Mouse (Mus musculus): Measurements from ENCODE around the gene Olfr1344. TPM values are rescaled to one million over a fixed set of nuclear protein-coding genes. Genes with fewer than 3 reads are reported as not detected.

Olfr1344 gene
- polyA plus RNA-seq (2015; fragmentation: Nextera tagmentation; extraction: Ambion mirVana), result not detected in 2 replicates

DNA sequence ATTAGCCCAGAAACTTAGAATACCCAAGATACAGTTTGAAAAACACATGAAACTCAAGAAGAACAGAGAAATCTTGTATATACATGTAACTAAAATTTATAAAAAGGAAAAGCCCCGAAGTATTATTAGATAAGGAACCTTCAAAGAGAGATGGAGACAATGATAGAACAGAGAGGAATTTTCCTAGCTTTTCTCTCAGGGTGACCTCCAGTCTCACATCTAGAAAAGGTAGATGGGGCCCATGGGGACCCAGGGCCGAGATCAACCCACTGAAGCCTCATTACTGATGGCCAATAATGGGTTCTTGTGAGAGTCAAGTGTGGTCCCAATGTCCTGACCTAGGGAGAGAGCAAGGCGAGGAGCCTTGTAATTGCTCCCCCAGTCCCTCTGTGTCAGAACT, at the start of gene Olfr1344:
Gene Olfr1344 (plus strand): TSS at position 301 of the 400 bp plus-strand sequence.
- H3K9ac ChIP-seq, result no peak within 1 kb of the TSS
- no peaks in the 10 kb centered on the region for H3K9me3 ChIP-seq
- H3K27ac ChIP-seq, result no peak within 1 kb of the TSS
- no peak within 1 kb of the TSS for H3K4me2 ChIP-seq
- H3K4me3 ChIP-seq, result no peak within 1 kb of the TSS
- no peaks in the 10 kb centered on the region for H3K4me1 ChIP-seq
- ATAC-seq (ENCODE audit: insufficient number of reproducible peaks, insufficient read depth, low FRiP score, low TSS enrichment, low read depth), result no peak
- H3K36me3 ChIP-seq, result no peaks in the 10 kb centered on the region
- H3K27me3 ChIP-seq, result no peaks in the 10 kb centered on the region
- WGBS, result 72% methylated on average over 3 of the region's 3 CpGs

DNA sequence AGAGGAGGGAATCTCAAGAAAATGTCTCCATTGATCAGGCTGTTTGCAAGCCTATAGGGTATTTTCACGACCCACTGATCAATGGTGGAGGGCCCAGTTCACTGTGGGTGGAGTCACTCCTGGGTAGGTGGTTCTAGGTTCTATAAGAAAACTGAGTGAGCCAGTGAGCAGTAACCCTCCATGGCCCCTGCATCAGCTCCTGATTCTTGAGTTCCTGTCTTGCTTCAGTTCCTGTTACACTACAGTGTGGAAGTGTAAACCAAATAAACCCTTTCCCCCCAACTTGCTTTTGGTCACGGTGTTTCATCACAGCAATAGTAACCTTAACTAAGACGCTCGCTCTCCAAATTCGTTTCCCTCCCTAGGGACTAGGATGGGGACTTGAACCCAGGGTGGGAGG, 49.5 kb upstream of the Olfr1344 start:
- Histone ChIP-seq H3K4me1 (peaks cover 6% of the 10 kb centered on the region; the same call in 1 of the 2 replicates), H3K27me3 (no peaks in the 10 kb centered on the region), H3K4me2 (no peak overlapping the region), H3K9ac (no peak overlapping the region), H3K27ac (no peak overlapping the region), H3K4me3 (no peak overlapping the region), H3K9me3 (no peaks in the 10 kb centered on the region), H3K36me3 (peaks cover 68% of the 10 kb centered on the region)
- no peak for ATAC-seq (ENCODE audit: insufficient number of reproducible peaks, insufficient read depth, low FRiP score, low TSS enrichment, low read depth)
- WGBS, result 85% methylated on average over 5 of the region's 5 CpGs

DNA sequence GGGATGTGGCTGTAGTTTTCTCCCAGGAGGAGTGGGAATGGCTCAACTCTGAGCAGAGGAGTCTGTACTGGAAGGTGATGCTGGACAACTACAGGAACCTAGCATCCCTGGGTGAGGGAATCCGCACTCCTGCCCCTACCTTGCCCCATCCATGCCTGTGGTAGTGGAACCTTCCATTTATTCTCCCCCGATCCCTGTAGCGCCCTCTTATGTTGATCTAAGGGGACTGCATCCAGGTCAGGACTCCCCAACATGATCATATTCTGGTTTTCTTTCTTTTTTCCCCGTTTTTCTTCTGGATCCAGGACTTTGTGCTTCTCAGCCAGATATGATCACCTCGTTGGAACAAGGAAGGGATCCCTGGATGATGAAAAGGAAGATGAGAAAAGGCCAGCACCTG, 49.0 kb upstream of the Olfr1344 start:
- Histone ChIP-seq H3K4me1 (0 out of 2 replicates have a peak, but pooled peaks cover 1% of the 10 kb centered on the region), H3K9ac (no peak overlapping the region), H3K27me3 (no peaks in the 10 kb centered on the region), H3K4me2 (no peak overlapping the region), H3K9me3 (no peaks in the 10 kb centered on the region), H3K36me3 (peaks cover 73% of the 10 kb centered on the region), H3K27ac (no peak overlapping the region), H3K4me3 (no peak overlapping the region)
- no peak for ATAC-seq (ENCODE audit: insufficient number of reproducible peaks, insufficient read depth, low FRiP score, low TSS enrichment, low read depth)
- WGBS, result 67% methylated on average over 5 of the region's 5 CpGs

DNA sequence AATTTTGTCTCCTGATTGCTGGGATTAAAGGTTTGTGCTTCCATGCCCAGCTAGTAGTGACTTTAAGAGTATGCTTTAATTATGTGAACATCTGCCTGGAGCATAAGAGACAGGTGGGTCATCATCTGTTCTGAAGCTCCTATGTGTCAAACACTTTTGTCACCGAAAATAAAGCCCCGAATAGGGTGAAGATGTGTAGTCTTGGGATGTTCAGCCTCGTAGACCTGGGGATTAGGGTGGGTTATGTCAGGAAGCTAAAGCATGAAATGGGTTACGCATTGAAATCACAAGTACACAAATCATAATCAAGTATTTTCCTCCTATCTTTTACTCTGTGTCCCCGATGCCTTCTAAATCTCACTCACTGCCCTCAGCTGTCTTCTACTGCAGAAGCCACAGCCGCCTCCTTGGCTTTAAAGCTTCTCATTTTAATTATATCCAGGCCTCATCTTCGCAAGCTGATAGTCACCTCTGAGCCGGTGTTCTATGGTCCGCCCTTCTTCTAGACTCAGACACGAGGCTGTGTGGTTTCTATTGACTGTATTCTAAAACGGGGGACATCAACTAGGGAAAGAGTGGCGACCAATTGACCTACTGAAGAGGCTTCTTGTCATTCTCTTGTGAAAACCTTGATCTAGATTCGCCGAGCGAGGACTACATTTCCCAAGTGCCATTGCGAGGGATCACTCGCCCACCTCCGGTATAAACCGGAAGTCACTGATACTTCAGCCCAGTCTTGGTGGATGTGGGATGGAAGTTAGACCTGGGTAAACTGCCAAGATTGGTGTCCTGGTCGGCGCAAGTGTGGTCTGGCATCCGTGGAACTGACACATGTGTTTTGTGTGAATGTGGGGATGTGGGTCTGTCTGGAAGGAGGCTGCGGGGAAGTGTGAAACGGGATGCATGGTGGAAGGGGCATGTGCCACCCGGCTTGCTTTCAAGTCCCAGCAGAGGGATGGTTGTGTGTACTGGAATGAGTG, 40.2 kb upstream of the Olfr1344 start, which contains the start of gene Smim17:
Gene Smim17 (plus strand): TSS at position 720 of the 980 bp plus-strand sequence.
- WGBS, result 22% methylated on average over 25 of the region's 25 CpGs
- no peak for ATAC-seq (ENCODE audit: insufficient number of reproducible peaks, insufficient read depth, low FRiP score, low TSS enrichment, low read depth)
- Histone ChIP-seq H3K4me2 (peak within 1 kb of the TSS; percentile 71), H3K9me3 (no peaks in the 10 kb centered on the region), H3K27ac (no peak within 1 kb of the TSS), H3K4me3 (peak within 1 kb of the TSS; percentile 55), H3K9ac (peak within 1 kb of the TSS; percentile 72), H3K4me1 (0 out of 2 replicates have a peak, but pooled peaks cover 3% of the 10 kb centered on the region), H3K36me3 (peaks cover 22% of the 10 kb centered on the region), H3K27me3 (no peaks in the 10 kb centered on the region)

DNA sequence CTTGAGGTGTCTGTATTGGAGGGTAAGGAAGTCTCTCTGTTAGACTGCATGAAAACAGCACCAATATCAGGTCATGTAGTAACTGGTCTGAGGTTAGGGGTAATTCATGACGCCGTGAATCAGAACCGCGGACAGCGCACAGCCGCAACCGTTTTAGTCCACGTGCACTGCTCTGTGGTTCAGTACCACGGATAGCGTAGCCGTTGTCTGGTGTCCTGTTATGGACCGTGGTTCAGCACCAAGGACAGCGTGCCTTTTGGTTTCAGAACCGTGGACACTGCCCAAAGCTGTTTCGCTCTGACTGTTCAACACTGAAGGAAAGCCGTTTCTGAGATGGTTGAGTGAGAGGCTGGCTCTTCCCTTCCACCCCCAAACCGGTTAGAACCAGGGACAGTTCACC, 28.4 kb upstream of the Olfr1344 start, which contains the start of gene Gm20715:
Gene Gm20715 (plus strand): TSS at position 235 of the 400 bp plus-strand sequence.
- H3K36me3 ChIP-seq, result no peaks in the 10 kb centered on the region
- no peak within 1 kb of the TSS for H3K9ac ChIP-seq
- H3K4me1 ChIP-seq, result no peaks in the 10 kb centered on the region
- H3K27me3 ChIP-seq, result no peaks in the 10 kb centered on the region; the same call in 1 of the 2 replicates
- no peak within 1 kb of the TSS for H3K4me3 ChIP-seq
- H3K9me3 ChIP-seq, result no peaks in the 10 kb centered on the region
- ATAC-seq (ENCODE audit: insufficient number of reproducible peaks, insufficient read depth, low FRiP score, low TSS enrichment, low read depth), result peak; percentile 88
- no peak within 1 kb of the TSS for H3K27ac ChIP-seq
- H3K4me2 ChIP-seq, result no peak within 1 kb of the TSS
- under 1% methylated on average over 17 of the region's 17 CpGs for WGBS

DNA sequence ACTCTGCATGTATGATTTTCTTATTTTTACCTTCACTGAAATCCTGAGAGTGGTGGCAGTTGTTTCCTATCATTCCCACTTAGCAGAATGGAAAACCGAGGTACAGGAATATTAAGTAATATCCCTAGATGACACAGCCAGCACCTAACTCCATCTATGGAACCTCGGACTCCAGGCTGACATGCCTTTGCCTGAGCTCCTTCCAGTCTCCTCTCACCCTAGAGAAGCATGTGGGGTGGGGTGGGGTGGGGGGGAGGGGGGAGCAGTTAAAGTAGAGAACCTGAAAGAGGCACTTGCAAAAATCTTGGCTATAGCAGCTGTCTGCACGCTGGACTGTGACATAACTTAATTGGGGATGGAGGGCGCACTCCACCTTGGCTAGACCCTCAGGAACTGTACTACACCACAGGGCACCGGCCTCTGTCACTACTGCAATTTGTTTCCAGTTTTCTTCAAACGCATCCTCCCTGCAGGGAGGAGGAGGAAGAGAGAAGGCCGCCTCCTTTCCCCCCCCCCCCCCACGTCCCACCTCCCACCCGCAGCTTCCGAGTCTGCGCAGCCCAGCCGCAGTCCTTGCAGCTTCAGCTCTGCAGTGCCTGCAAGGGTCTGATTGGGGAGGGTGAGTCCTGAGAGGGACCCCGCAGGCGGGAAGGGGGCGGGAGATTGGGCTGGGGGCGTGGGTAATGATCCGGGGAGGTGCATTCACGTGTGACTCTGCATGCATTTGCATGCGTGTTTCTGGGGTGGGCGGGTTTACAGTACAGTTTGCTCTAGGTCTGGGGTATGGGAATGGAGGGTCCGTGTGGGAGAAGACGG, 23.7 kb upstream of the Olfr1344 start:
- no peak overlapping the region for H3K4me2 ChIP-seq
- H3K4me3 ChIP-seq, result no peak overlapping the region
- no peak overlapping the region for H3K27ac ChIP-seq
- H3K4me1 ChIP-seq, result no peaks in the 10 kb centered on the region
- no peak overlapping the region for H3K9ac ChIP-seq
- ATAC-seq (ENCODE audit: insufficient number of reproducible peaks, insufficient read depth, low FRiP score, low TSS enrichment, low read depth), result no peak
- H3K9me3 ChIP-seq, result no peaks in the 10 kb centered on the region
- no peaks in the 10 kb centered on the region; the same call in 1 of the 2 replicates for H3K27me3 ChIP-seq
- 10% methylated on average over 21 of the region's 22 CpGs for whole genome bisulfite sequencing
- H3K36me3 ChIP-seq, result no peaks in the 10 kb centered on the region

DNA sequence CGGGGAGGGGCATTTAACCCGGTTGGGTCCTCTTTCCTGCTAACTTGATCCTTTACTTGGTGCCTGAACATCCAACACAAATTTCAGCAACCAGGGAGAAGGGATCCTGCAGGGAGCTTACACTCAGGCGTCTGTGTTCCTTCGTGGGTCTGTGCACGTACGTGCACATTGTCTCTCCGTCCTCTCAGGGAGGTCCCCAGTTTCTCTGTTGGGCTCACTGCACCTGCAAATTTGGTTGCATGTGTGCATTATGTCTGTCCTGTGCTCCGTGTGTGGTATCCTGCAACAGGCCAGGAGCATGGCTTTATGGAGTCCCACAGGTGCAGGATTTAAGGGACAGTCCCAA, 23.1 kb upstream of the Olfr1344 start:
- WGBS, result 22% methylated on average over 8 of the region's 8 CpGs
- Histone ChIP-seq H3K36me3 (no peaks in the 10 kb centered on the region), H3K27me3 (no peaks in the 10 kb centered on the region; the same call in 1 of the 2 replicates)

DNA sequence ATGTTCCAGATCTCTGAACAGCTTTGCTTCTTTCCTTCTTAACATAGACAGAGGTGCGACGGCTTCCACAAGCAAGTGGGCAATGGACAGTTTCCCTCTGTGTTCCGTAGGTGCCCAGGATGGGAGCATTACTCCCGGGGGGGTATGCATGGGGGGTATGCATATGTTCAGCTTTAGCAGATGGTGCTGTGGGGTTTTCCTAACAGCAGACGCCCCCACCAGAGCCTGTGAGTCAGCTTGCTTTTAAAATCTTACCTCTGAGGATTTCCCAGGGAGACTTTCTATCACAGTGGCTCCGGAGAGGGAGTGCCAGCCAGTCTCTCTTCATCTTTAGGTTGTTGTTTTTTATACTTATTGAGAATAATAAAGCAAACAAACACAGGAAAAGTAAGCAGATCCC, 18.6 kb upstream of the Olfr1344 start:
- Histone ChIP-seq H3K4me2 (no peak overlapping the region), H3K27ac (no peak overlapping the region), H3K9me3 (no peaks in the 10 kb centered on the region), H3K4me1 (no peaks in the 10 kb centered on the region), H3K9ac (no peak overlapping the region), H3K27me3 (no peaks in the 10 kb centered on the region; the same call in 1 of the 2 replicates), H3K36me3 (no peaks in the 10 kb centered on the region), H3K4me3 (no peak overlapping the region)
- 80% methylated on average over 6 of the region's 6 CpGs for WGBS
- no peak for ATAC-seq (ENCODE audit: insufficient number of reproducible peaks, insufficient read depth, low FRiP score, low TSS enrichment, low read depth)

More for the DNA sequence above, 23.1 kb upstream of the Olfr1344 start:
- Histone ChIP-seq H3K9ac (no peak overlapping the region), H3K27ac (no peak overlapping the region), H3K4me2 (no peak overlapping the region), H3K4me3 (no peak overlapping the region), H3K9me3 (no peaks in the 10 kb centered on the region), H3K4me1 (no peaks in the 10 kb centered on the region)
- no peak for ATAC-seq (ENCODE audit: insufficient number of reproducible peaks, insufficient read depth, low FRiP score, low TSS enrichment, low read depth)

DNA sequence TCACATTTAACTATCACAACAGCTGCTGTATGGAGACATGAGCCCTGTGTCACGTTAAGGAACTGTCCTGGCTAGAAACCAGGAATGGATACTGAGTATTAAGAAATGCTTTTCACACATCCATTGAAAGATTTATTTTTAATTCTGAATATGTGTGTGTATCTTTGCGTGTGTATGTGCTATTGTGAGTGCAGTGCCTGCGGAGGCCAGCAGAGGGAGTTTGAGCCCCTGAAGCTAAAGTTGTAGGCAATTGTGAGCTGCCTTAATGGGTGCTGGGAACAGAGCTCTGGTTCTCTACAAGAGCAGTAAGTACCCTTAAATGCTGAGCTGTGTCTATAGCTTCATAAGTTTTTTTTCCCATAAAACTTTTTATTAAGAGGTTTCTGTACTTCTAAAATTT, 9.1 kb upstream of the Olfr1344 start:
- no peak overlapping the region for H3K4me2 ChIP-seq
- no peaks in the 10 kb centered on the region for H3K36me3 ChIP-seq
- no peak overlapping the region for H3K4me3 ChIP-seq
- 84% methylated on average over 3 of the region's 3 CpGs for WGBS
- H3K27ac ChIP-seq, result no peak overlapping the region
- H3K9ac ChIP-seq, result no peak overlapping the region
- no peak for ATAC-seq (ENCODE audit: insufficient number of reproducible peaks, insufficient read depth, low FRiP score, low TSS enrichment, low read depth)
- no peaks in the 10 kb centered on the region for H3K4me1 ChIP-seq
- 0 out of 2 replicates have a peak, but pooled peaks cover 4% of the 10 kb centered on the region for H3K9me3 ChIP-seq
- H3K27me3 ChIP-seq, result no peaks in the 10 kb centered on the region

DNA sequence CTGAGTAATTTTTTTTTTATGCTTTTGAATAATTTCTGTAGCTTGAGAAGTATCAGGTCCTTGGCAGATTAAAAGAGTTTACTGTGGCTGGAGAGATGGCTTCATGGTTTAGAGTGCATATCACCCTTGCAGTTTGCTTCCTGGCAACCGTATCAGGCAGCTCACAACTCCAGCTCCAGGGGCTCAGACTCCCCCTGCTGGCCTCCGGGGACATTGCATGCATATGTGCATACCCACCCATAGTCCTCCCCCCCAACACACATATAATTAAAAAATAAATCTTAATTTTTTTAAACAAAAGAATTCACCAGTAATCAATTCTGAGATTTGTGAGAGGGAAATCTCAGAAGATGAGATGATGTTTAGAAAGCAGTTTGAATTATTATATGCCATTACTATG, 8.1 kb upstream of the Olfr1344 start:
- Histone ChIP-seq H3K4me1 (no peaks in the 10 kb centered on the region), H3K4me2 (no peak overlapping the region), H3K27ac (no peak overlapping the region), H3K36me3 (no peaks in the 10 kb centered on the region), H3K9ac (no peak overlapping the region), H3K9me3 (0 out of 2 replicates have a peak, but pooled peaks cover 4% of the 10 kb centered on the region), H3K27me3 (no peaks in the 10 kb centered on the region), H3K4me3 (no peak overlapping the region)
- 44% methylated on average over 2 of the region's 2 CpGs for WGBS
- ATAC-seq (ENCODE audit: insufficient number of reproducible peaks, insufficient read depth, low FRiP score, low TSS enrichment, low read depth), result no peak

DNA sequence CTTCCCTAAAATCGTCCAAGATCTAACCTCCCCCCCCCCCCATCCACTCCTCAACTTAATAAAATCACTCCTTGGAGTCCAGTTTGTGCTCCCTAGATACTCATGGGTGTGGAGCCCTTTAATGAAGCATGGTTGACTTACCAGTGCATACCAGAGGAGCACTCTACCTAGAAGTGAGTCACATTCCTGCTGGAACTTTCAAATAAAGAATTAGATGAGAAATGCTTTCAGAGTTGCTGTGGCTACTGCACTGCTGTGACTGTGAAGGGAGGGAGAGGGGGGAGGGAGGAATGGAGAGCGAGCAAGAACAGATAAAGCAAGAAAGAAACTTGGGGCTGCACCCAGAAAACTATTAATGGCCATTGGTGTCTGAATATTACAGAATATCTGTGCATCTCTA, 2.7 kb downstream of the Olfr1344 start:
- no peaks in the 10 kb centered on the region for H3K36me3 ChIP-seq
- no peak overlapping the region for H3K4me2 ChIP-seq
- H3K4me1 ChIP-seq, result no peaks in the 10 kb centered on the region
- no peak overlapping the region for H3K4me3 ChIP-seq
- WGBS, result 71% methylated on average over 2 of the region's 2 CpGs
- no peak overlapping the region for H3K27ac ChIP-seq
- H3K9ac ChIP-seq, result no peak overlapping the region
- no peaks in the 10 kb centered on the region for H3K27me3 ChIP-seq
- no peak for ATAC-seq (ENCODE audit: insufficient number of reproducible peaks, insufficient read depth, low FRiP score, low TSS enrichment, low read depth)
- H3K9me3 ChIP-seq, result peaks cover 2% of the 10 kb centered on the region; the same call in 1 of the 2 replicates
